Mouse (Mus musculus) G1E (cell line): ENCODE results near the gene D430041D05Rik. TPM values are rescaled to one million over a fixed set of nuclear protein-coding genes. Genes with fewer than 3 reads are reported as not detected.

Experiments used
- ATAC-seq: 2 replicates; pipeline ENCODE4 v1.8.0; 2016; ENCODE audit warnings: mild to moderate bottlenecking; ENCODE audit not compliant: insufficient number of reproducible peaks, poor library complexity, low FRiP score, severe bottlenecking; ENCODE audit errors: extremely low read depth
- DNase-seq: peaks from one replicate; pipeline ENCODE4 v3.0.0; 2012; ENCODE audit warnings: low spot score
- H3K27me3 ChIP-seq: 2 replicates; pipeline ENCODE4 v1.6.1; 2012; ENCODE audit warnings: mild to moderate bottlenecking, low read length, inconsistent platforms; ENCODE audit not compliant: insufficient read depth
- H3K36me3 ChIP-seq: replicated peaks from 2 replicates; pipeline ENCODE3; 2012; ENCODE audit warnings: mild to moderate bottlenecking, inconsistent platforms
- H3K4me1 ChIP-seq: 2 replicates; pipeline ENCODE4 v1.6.1; 2012; ENCODE audit warnings: low read depth, low read length, inconsistent platforms, mixed read lengths; ENCODE audit not compliant: insufficient read depth
- H3K4me3 ChIP-seq: 2 replicates; pipeline ENCODE4 v1.5.1; 2012; ENCODE audit warnings: low read depth, mild to moderate bottlenecking, inconsistent platforms, low read length, moderate library complexity, mixed read lengths
- H3K9me3 ChIP-seq: replicated peaks from 2 replicates; pipeline ENCODE4 v1.6.1; 2012; ENCODE audit warnings: inconsistent platforms
- CTCF ChIP-seq: IDR thresholded peaks from 2 replicates; pipeline ENCODE4 v1.5.1; 2012; ENCODE audit warnings: low read depth, low read length, inconsistent platforms, mixed read lengths
- GATA1 ChIP-seq: IDR thresholded peaks from 2 replicates; pipeline ENCODE4 v1.6.1; 2012; ENCODE audit warnings: borderline replicate concordance, low read length, inconsistent platforms, mixed read lengths
- GATA2 ChIP-seq: IDR thresholded peaks from 2 replicates; pipeline ENCODE4 v1.6.1; 2012; ENCODE audit warnings: low read depth, low read length, inconsistent platforms, borderline replicate concordance
- POLR2AphosphoS5 ChIP-seq: IDR thresholded peaks from 2 replicates; pipeline ENCODE4 v1.6.1; 2012; ENCODE audit warnings: low read depth, low read length, inconsistent platforms; ENCODE audit not compliant: insufficient replicate concordance
- TAL1 ChIP-seq: conservative IDR thresholded peaks from 2 replicates; pipeline ENCODE4 v1.6.1; 2012; ENCODE audit warnings: low read depth, low read length, inconsistent platforms, mixed read lengths
- polyA plus RNA-seq: library from polyadenylated mRNA; stranded (reverse); fragments of >175 nt; gene quantifications from 2 replicates; pipeline ENCODE4 v1.2.3, GENCODE M21; 2012
- total RNA-seq, 2 experiments: library from RNA; stranded (forward) in 1 of 2; stranded (reverse) in 1 of 2; fragments of 200-1000 nt in 1 of 2; fragments of >200 nt in 1 of 2; fragmentation: Nextera tagmentation in 1 of 2; gene quantifications; 2 replicates each; pipeline ENCODE4 v1.2.3; 2014 to 2017

Gene D430041D05Rik
- total and polyA plus RNA-seq, 3 experiments: 0.01 to 0.22 TPM; not detected in 1

DNA sequence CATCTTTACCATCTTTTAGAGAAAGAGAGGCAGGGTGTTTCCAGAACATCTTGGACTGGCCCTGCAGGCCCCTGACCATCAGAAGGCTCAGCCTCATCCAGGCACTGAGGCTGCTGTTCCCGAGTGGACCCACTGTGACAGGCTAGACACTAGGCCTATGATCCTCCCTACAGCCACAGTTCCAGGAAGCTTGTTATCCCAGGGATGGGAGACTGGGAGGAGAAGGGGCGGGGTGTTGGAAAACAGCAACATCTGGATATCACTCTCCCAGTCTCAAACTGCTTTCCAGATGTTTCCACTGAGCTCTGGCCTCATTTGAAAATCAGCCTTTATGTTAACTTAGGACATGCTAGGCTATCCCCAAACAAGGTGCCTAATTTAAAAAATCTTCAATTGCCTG is 180.4 kb downstream of the D430041D05Rik start:
- H3K4me3 ChIP-seq: no peak overlapping the region

DNA sequence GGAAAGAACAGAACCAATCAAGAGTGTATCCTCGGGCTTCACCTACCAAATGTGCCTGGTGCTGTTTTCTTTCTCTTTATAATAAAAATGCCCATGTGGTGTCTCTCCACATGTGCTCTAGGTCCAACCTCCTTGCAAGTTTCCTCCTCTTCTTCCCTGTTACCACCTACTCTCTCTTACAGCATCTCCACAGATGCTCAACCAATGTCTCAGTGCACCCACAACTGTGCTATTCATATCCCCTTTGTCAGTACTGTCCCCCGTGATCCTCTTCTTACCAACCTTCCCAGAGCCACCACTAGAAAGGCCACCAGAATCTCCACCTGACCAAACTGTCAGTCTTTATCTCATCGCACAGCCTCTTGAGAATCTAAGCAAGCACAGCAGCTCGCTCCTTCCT is 184.8 kb downstream of the D430041D05Rik start:
- DNase-seq: no peak
- no peak for ATAC-seq
- TF ChIP-seq POLR2AphosphoS5: no peak
- no peak for TF ChIP-seq GATA1
- TF ChIP-seq CTCF: no peak
- TF ChIP-seq TAL1: no peak
- no peak for TF ChIP-seq GATA2
- H3K27me3 ChIP-seq: peaks cover 21% of the 10 kb centered on the region
- no peaks in the 10 kb centered on the region for H3K9me3 ChIP-seq
- no peaks in the 10 kb centered on the region for H3K4me1 ChIP-seq
- H3K36me3 ChIP-seq: no peaks in the 10 kb centered on the region
- no peak overlapping the region for H3K4me3 ChIP-seq

More for the DNA sequence above, 180.4 kb downstream of the D430041D05Rik start:
- TF ChIP-seq GATA1 (no peak), GATA2 (no peak), POLR2AphosphoS5 (no peak), CTCF (no peak)
- Histone ChIP-seq H3K27me3 (peaks cover 21% of the 10 kb centered on the region), H3K9me3 (no peaks in the 10 kb centered on the region), H3K36me3 (no peaks in the 10 kb centered on the region), H3K4me1 (no peaks in the 10 kb centered on the region)
- ATAC-seq (no peak), DNase-seq (no peak)

DNA sequence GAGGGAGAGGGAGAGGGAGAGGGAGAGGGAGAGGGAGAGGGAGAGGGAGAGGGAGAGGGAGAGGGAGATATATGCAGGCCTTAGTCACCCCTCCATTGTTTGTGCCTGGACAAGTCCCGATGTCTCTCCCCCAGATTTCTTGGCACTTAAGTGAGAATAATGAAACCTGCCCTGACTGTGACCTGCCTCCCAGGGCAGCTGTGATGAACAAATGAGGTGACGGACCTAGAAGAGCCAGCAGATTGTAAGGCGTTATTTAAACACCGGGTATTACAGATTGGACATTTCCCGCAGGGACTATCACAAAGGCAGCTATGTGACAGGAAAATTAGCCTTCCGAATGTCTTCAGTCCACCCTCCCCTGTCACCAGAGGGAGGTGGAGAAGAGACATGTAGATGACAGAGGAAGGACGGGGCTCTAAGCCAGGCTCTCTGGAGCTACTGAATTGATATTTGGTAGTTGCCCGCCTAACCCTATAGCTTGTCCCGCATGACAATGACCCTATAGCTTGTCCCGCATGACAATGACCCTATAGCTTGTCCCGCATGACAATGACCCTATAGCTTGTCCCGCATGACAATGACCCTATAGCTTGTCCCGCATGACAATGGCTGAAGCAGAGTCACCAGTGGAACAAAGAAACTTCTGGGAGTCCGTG is 191.0 kb downstream of the D430041D05Rik start:
- TF ChIP-seq GATA1 (no peak), CTCF (no peak), GATA2 (no peak), POLR2AphosphoS5 (no peak), TAL1 (no peak)
- Histone ChIP-seq H3K4me1 (no peaks in the 10 kb centered on the region), H3K27me3 (peaks cover 22% of the 10 kb centered on the region)

DNA sequence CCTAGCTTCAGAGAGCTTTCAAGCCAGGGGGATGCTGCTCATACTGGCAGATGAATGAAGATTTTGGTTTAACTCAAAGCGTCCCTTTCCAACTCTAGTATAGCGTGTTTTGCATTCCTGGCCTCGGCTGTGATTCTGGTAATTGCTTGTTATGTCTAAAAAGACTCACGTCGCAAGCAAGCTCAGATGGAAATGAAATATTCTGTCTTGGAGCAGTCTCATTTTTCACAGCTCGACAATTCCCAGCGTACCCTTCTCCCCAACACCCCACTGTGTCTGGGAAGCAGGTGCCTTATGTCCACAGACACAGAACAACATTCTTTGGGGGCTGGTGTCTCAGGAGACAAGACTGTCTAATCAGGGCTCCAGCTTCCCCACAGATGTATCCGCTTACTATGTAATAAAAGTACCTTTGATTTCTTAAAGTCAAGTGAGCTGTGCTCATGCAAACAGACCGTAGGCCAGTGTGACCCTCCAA is 192.2 kb downstream of the D430041D05Rik start:
- no peaks in the 10 kb centered on the region for H3K36me3 ChIP-seq
- DNase-seq (no peak), ATAC-seq (no peak)
- H3K4me1 ChIP-seq: no peaks in the 10 kb centered on the region
- no peak for TF ChIP-seq GATA1
- no peak for TF ChIP-seq POLR2AphosphoS5
- TF ChIP-seq TAL1: no peak
- TF ChIP-seq GATA2: no peak
- TF ChIP-seq CTCF: no peak
- H3K9me3 ChIP-seq: no peaks in the 10 kb centered on the region
- peaks cover 24% of the 10 kb centered on the region for H3K27me3 ChIP-seq
- H3K4me3 ChIP-seq: no peak overlapping the region

More for the DNA sequence above, 191.0 kb downstream of the D430041D05Rik start:
- no peaks in the 10 kb centered on the region for H3K9me3 ChIP-seq
- H3K36me3 ChIP-seq: no peaks in the 10 kb centered on the region
- ATAC-seq (no peak), DNase-seq (no peak)
- no peak overlapping the region for H3K4me3 ChIP-seq

DNA sequence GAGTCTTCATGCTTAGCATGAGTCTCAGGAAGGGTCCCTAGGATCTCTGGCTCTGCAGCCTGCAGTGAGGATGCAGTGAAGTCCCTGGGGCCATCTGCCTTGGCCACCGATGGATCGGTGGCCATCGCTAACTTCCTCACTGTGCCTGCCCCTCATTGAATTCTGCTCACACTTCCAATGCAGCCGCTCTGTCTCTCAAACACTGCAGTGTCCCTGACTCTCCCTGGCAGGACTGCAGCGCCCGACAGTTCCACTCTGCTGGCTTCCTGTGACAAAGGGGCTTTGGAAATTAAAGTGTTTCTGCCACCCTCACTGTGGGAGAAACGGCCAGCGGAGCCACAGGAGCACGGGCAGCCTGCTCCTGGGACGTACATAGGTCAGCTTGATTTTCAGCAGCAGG is 192.7 kb downstream of the D430041D05Rik start:
- DNase-seq (no peak), ATAC-seq (no peak)
- Histone ChIP-seq H3K4me1 (no peaks in the 10 kb centered on the region), H3K4me3 (no peak overlapping the region), H3K27me3 (peaks cover 24% of the 10 kb centered on the region), H3K36me3 (no peaks in the 10 kb centered on the region), H3K9me3 (no peaks in the 10 kb centered on the region)
- TF ChIP-seq CTCF: no peak
- no peak for TF ChIP-seq GATA1
- no peak for TF ChIP-seq TAL1
- no peak for TF ChIP-seq GATA2
- TF ChIP-seq POLR2AphosphoS5: no peak

DNA sequence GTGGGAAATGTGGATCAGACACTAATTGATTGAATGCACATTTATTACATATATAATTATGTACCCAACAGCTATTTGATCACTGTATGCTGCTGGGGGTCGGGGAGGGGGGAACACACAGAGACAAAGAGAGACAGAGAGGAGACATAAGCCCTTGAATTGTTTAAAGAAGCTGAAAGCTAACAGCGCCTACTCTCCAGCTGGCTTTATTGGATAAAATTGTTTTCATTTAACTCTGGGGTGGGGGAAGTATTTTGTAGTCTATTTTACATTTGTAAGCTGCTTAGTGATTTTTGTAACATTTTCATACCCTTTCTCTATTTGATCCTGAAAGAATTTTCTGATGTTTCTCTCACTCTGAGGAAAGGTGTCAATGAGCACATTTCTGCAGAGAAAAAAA is 201.4 kb downstream of the D430041D05Rik start:
- Histone ChIP-seq H3K36me3 (no peaks in the 10 kb centered on the region), H3K4me1 (peaks cover 6% of the 10 kb centered on the region), H3K9me3 (no peaks in the 10 kb centered on the region), H3K27me3 (peaks cover 28% of the 10 kb centered on the region), H3K4me3 (no peak overlapping the region)
- TF ChIP-seq GATA2: no peak
- TF ChIP-seq POLR2AphosphoS5: no peak
- TF ChIP-seq GATA1: no peak
- no peak for TF ChIP-seq CTCF
- TF ChIP-seq TAL1: no peak
- ATAC-seq (no peak), DNase-seq (no peak)
